Mouse (Mus musculus) hindbrain, embryonic 12.5 days (tissue): ENCODE measurements around the gene Nkx1-2. TPM values are rescaled to one million over a fixed set of nuclear protein-coding genes. Genes with fewer than 3 reads are reported as not detected.
A peak's percentile ranks its signal among the peaks of the same experiment; 100 is the strongest.

Experiments used
- ATAC-seq: fragments of 200-750 bp; cut with Nextera tagmentation; 2 replicates; pipeline ENCODE4 v1.8.0; 2017; ENCODE audit warnings: moderate TSS enrichment; ENCODE audit not compliant: low FRiP score
- H3K27ac ChIP-seq: fragments of 300-500 bp; sonication (generic); 2 replicates; pipeline ENCODE4 v1.5.1; 2016; ENCODE audit warnings: mild to moderate bottlenecking
- H3K27me3 ChIP-seq: fragments of 300-500 bp; sonication (generic); 2 replicates; pipeline ENCODE4 v1.6.1; 2016; ENCODE audit warnings: mild to moderate bottlenecking
- H3K36me3 ChIP-seq: fragments of 300-500 bp; sonication (generic); 2 replicates; pipeline ENCODE4 v1.6.1; 2016; ENCODE audit warnings: mild to moderate bottlenecking
- H3K4me1 ChIP-seq: fragments of 300-500 bp; sonication (generic); 2 replicates; pipeline ENCODE4 v1.6.1; 2016
- H3K4me2 ChIP-seq: fragments of 300-500 bp; sonication (generic); replicated peaks from 2 replicates; pipeline ENCODE4 v1.6.1; 2016; ENCODE audit warnings: mild to moderate bottlenecking
- H3K4me3 ChIP-seq: fragments of 300-500 bp; sonication (generic); 2 replicates; pipeline ENCODE4 v1.5.1; 2016; ENCODE audit warnings: mild to moderate bottlenecking
- H3K9ac ChIP-seq: fragments of 300-500 bp; sonication (generic); 2 replicates; pipeline ENCODE4 v1.6.1; 2016; ENCODE audit warnings: mild to moderate bottlenecking, moderate library complexity
- H3K9me3 ChIP-seq: fragments of 300-500 bp; sonication (generic); replicated peaks from 2 replicates; pipeline ENCODE4 v1.6.1; 2016; ENCODE audit warnings: mild to moderate bottlenecking
- WGBS: fragments of 180-500 bp; shearing (Covaris S2); methylation state at CpG from one replicate; pipeline ENCODE4 v1.1.7; 2016; 5-methylcytosine and 5-hydroxymethylcytosine counted together
- polyA plus RNA-seq: library from polyadenylated mRNA; unstranded; fragments of >200 nt; fragmentation: Nextera tagmentation; extraction: Ambion mirVana; gene quantifications from 2 replicates; pipeline ENCODE4 v1.2.1, GENCODE M21; 2016

Gene Nkx1-2
- polyA plus RNA-seq, 1 experiment from 2014 or later = 6.4 TPM

DNA sequence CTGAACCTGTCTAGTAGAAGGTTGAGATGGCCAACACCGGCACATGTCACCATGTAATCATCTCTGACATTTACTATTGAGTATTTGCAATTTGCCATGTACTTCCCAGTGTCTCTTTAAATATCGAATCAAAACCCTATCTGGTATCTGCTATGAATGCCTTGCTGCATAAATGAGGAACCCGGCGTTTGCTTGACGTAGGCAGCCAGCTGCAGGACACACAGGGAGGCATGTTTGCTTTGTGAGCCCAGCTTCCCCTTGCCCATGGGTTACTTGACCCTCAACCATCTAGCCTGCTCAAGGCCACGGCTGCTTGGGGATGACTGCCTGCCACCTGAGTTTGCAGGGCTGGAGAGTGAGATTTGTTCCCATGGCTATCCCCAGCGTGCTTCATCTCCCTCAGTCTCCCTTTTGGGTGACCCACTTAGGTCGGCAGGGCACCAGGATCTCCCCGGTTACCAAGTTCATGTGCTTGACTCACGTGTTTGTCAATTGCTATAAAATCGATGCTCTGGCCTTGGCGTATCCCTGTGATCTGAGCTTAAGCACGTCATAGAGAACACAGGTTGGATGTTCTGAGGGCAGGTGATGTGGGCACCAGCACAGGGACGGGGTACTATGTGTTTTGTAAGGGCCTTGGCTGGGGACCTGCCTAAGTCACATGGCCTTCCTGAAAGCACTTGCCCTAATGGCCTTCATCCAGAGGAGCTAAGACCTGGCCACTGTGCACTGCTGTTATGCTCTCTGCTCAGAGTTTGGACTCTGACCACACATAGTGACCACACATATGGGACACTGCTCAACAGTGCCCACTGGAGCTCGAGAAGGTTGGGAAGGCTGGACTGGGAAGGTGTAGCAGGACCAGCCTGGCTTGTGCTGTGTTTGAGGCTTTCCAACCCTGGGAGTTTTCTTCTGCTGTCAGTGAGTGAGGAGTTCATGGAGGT lies 20.8 kb upstream of the Nkx1-2 start:
- H3K4me2 ChIP-seq = no peak overlapping the region
- peaks cover 11% of the 10 kb centered on the region for H3K4me1 ChIP-seq
- H3K36me3 ChIP-seq = no peaks in the 10 kb centered on the region
- no peak for ATAC-seq
- no peak overlapping the region for H3K27ac ChIP-seq
- H3K9me3 ChIP-seq = no peaks in the 10 kb centered on the region
- peaks cover 7% of the 10 kb centered on the region; the same call in 1 of the 2 replicates for H3K27me3 ChIP-seq
- no peak overlapping the region for H3K9ac ChIP-seq
- WGBS = 90% methylated on average over 15 of the region's 15 CpGs
- no peak overlapping the region for H3K4me3 ChIP-seq

- Histone ChIP-seq H3K4me2 (no peak overlapping the region), H3K9ac (no peak overlapping the region), H3K27me3 (peaks cover 10% of the 10 kb centered on the region), H3K27ac (no peak overlapping the region), H3K9me3 (no peaks in the 10 kb centered on the region), H3K36me3 (no peaks in the 10 kb centered on the region), H3K4me3 (no peak overlapping the region), H3K4me1 (peaks cover 12% of the 10 kb centered on the region)
- WGBS = 91% methylated on average over 8 of the region's 8 CpGs
- ATAC-seq = no peak
Measured at GRCm38 (mm10) chr7:132619549-132619948, 20.1 kb upstream of the Nkx1-2 start.

DNA sequence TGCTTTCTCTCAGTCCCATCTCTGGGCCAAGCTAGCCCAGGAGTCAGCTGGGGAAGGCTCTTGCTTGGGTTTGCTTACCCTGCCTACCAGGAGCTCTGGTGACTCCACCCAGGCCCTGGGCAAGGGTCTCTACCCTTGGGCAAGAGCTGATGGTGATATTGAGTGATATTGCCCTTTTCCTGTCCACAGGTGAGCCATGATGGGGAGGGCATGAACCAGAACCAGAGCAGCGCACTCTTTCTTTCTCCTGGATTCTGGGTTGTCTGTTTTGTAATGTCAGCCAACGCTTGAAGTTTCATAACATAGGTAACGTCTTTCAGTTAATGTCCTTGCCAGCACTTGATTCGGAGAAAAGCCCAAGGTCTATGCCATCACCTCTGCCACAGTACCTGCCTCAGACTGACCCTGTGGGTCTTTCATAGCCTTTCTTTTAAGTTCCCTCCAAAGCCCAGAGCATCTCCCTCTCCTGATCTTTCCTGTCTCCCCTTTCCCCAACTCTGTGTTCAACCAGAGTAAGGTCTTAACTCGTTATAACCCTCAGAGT lies 17.7 kb upstream of the Nkx1-2 start:
- Histone ChIP-seq H3K36me3 (no peaks in the 10 kb centered on the region), H3K27me3 (peaks cover 11% of the 10 kb centered on the region), H3K9ac (no peak overlapping the region), H3K4me2 (no peak overlapping the region), H3K4me3 (no peak overlapping the region), H3K27ac (no peak overlapping the region), H3K4me1 (peaks cover 12% of the 10 kb centered on the region), H3K9me3 (no peaks in the 10 kb centered on the region)
- no peak for ATAC-seq
- 84% methylated on average over 5 of the region's 5 CpGs for WGBS

DNA sequence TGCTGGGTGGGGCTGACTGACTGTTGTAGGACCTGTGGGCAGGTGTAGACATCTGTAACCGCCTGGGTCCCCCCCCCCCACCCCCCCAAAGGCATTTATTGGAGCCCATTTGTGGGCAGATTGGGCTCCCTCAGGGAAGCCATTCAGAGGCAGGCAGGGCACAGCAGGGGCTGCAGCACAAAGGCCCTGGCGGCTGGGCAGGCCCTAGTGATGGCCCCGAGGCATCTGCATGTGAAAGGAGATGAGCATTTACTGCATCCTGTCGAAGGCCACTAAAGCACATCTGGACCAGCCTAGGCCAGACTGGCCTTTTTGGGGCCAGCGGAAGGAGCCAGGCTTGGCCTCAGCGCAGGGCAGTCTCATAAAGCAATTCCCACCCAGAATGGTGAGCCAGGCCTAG lies 17.0 kb upstream of the Nkx1-2 start:
- no peaks in the 10 kb centered on the region for H3K36me3 ChIP-seq
- H3K4me3 ChIP-seq = no peak overlapping the region
- WGBS = 10% methylated on average over 6 of the region's 6 CpGs
- H3K27me3 ChIP-seq = peaks cover 11% of the 10 kb centered on the region
- H3K9ac ChIP-seq = no peak overlapping the region
- no peaks in the 10 kb centered on the region for H3K9me3 ChIP-seq
- ATAC-seq = no peak
- H3K4me2 ChIP-seq = no peak overlapping the region
- H3K4me1 ChIP-seq = peaks cover 12% of the 10 kb centered on the region
- no peak overlapping the region for H3K27ac ChIP-seq

GRCm38 (mm10) chr7:132615346-132615745 lies 15.9 kb upstream of the Nkx1-2 start:
- WGBS = 1% methylated on average over 3 of the region's 3 CpGs
- H3K9me3 ChIP-seq = no peaks in the 10 kb centered on the region
- H3K27ac ChIP-seq = no peak overlapping the region
- peaks cover 14% of the 10 kb centered on the region for H3K4me1 ChIP-seq
- no peak overlapping the region for H3K4me3 ChIP-seq
- peaks cover 7% of the 10 kb centered on the region for H3K27me3 ChIP-seq
- H3K4me2 ChIP-seq = no peak overlapping the region
- ATAC-seq = no peak
- no peaks in the 10 kb centered on the region for H3K36me3 ChIP-seq
- H3K9ac ChIP-seq = no peak overlapping the region

DNA sequence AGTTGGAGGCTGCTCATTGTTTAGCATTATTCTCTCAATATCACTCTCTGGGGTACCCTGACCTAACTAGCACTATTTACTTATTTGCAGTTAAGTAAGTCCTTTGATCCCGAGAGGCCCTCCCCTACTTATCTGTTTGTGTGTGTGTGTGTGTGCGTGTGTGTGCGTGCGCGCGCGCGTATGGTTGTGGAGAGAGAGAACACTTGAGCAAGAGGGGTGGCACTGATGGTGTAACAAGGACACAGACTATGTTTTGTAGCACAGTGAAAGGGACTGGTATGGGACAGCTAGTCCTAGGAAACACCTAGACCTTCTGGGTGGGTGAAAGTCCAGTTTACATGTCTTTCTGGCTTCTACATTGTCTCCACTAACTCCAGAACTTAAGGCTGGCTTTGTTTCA lies 12.1 kb upstream of the Nkx1-2 start:
- Histone ChIP-seq H3K4me3 (no peak overlapping the region), H3K27me3 (peaks cover 15% of the 10 kb centered on the region), H3K4me2 (no peak overlapping the region), H3K9me3 (no peaks in the 10 kb centered on the region), H3K4me1 (peaks cover 16% of the 10 kb centered on the region), H3K9ac (no peak overlapping the region), H3K36me3 (no peaks in the 10 kb centered on the region), H3K27ac (no peak overlapping the region)
- no peak for ATAC-seq
- 97% methylated on average over 8 of the region's 8 CpGs for WGBS

GRCm38 (mm10) chr7:132610468-132611318 lies 11.3 kb upstream of the Nkx1-2 start, which contains the start of gene Lhpp:
Gene Lhpp (plus strand): TSS chr7:132610638.
- peak within 1 kb of the TSS; percentile 75 for H3K4me2 ChIP-seq
- H3K27ac ChIP-seq = no peak within 1 kb of the TSS
- peaks cover 22% of the 10 kb centered on the region for H3K27me3 ChIP-seq
- ATAC-seq = peak; percentile 74
- peak within 1 kb of the TSS; percentile 52; the same call in 1 of the 2 replicates for H3K9ac ChIP-seq
- H3K36me3 ChIP-seq = no peaks in the 10 kb centered on the region
- H3K4me3 ChIP-seq = peak within 1 kb of the TSS; percentile 54
- H3K9me3 ChIP-seq = no peaks in the 10 kb centered on the region
- H3K4me1 ChIP-seq = peaks cover 9% of the 10 kb centered on the region; the same call in 1 of the 2 replicates
- 8% methylated on average over 44 of the region's 44 CpGs for WGBS

DNA sequence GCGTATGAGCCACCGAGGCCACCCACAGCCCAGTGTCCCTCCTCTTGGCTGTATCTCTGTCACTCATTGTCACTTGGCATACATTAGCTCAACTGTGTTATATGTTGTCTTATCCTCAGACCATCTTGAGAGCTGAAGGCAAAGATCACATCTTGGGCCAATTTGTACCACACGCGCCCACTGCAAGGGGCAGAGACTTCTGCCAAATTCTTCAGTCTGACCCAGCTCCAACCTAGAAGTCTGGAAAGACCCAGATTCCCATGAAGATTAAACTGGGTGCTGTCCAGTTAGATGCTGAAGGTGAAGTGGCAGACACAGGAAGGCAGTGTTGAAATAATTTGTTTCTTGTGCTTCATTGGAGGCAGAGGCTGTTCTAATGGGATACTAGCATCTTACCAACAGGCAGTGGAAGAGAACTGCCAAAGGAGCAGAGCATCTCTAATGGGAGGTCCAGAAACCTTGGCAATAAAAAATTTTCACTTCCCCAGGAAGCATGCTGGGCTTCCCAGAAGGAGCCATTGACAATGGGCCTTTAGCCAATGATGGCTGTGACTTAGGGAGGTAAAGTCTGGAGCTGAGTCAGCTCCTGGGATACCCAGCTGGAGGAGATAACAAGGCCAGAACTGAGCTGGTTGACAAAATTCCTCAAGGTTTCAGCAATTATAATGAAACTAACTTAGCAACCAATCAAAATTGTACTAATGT lies 9.0 kb upstream of the Nkx1-2 start:
- no peak for ATAC-seq
- Histone ChIP-seq H3K9me3 (no peaks in the 10 kb centered on the region), H3K4me2 (no peak overlapping the region), H3K4me3 (no peak overlapping the region), H3K27me3 (peaks cover 25% of the 10 kb centered on the region; the same call in 1 of the 2 replicates), H3K27ac (no peak overlapping the region), H3K36me3 (no peaks in the 10 kb centered on the region), H3K4me1 (0 out of 2 replicates have a peak, but pooled peaks cover 5% of the 10 kb centered on the region), H3K9ac (no peak overlapping the region)
- 90% methylated on average over 4 of the region's 4 CpGs for WGBS

DNA sequence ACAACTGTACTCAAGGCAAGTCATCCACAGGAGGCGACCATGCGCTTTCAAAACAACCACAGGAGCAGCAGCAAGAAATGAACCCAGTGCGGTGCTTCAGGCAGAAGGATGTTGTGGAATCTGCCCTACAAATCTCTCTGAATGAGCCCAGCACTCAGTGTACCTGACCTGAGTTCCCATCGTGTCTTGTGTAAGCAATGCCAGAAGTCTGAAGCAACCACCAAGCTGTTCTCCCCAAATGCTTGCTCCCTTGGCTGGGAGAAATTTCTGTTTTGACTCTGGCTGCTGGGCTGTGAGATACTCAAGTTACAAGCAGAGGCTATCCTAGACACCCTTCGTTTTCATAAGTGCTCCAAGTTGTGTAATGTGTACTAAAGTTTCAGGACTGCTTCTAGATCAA lies 6.3 kb upstream of the Nkx1-2 start:
- no peak overlapping the region for H3K9ac ChIP-seq
- no peaks in the 10 kb centered on the region for H3K36me3 ChIP-seq
- no peak for ATAC-seq
- H3K4me1 ChIP-seq = peaks cover 10% of the 10 kb centered on the region
- no peaks in the 10 kb centered on the region for H3K9me3 ChIP-seq
- 56% methylated on average over 5 of the region's 5 CpGs for WGBS
- no peak overlapping the region for H3K4me2 ChIP-seq
- no peak overlapping the region for H3K4me3 ChIP-seq
- H3K27ac ChIP-seq = no peak overlapping the region
- peaks cover 52% of the 10 kb centered on the region for H3K27me3 ChIP-seq

- H3K27ac ChIP-seq = no peak overlapping the region
- no peak overlapping the region for H3K4me3 ChIP-seq
- peaks cover 14% of the 10 kb centered on the region for H3K4me1 ChIP-seq
- 90% methylated on average over 4 of the region's 4 CpGs for WGBS
- H3K36me3 ChIP-seq = no peaks in the 10 kb centered on the region
- peaks cover 61% of the 10 kb centered on the region for H3K27me3 ChIP-seq
- H3K4me2 ChIP-seq = no peak overlapping the region
- ATAC-seq = no peak
- H3K9ac ChIP-seq = no peak overlapping the region
- no peaks in the 10 kb centered on the region for H3K9me3 ChIP-seq
Measured at GRCm38 (mm10) chr7:132604720-132605119, 5.3 kb upstream of the Nkx1-2 start.

DNA sequence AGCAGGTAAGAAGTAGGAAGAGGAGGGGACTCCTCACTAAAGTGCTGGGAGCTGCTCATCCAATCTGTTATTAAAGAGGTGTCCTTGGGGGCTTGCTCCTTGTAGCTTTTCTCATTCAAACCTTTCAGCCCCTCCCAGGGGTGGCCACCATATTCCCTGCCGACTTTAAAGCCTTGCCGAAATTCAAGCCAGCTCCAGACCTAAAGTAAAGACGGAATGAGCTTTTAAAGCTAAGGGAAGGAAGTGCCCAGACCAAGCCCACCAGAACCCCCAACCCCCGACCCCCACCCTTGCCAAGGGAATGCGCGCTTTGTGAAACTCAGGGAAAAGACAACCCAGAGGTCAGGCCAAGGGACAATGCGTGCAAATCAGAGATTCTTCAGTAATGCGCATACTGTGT lies 1.5 kb upstream of the Nkx1-2 start:
- peaks cover 34% of the 10 kb centered on the region for H3K4me1 ChIP-seq
- WGBS = 11% methylated on average over 8 of the region's 8 CpGs
- H3K4me2 ChIP-seq = no peak overlapping the region
- H3K27ac ChIP-seq = no peak overlapping the region
- H3K9me3 ChIP-seq = no peaks in the 10 kb centered on the region
- no peaks in the 10 kb centered on the region for H3K36me3 ChIP-seq
- no peak overlapping the region for H3K9ac ChIP-seq
- no peak for ATAC-seq
- no peak overlapping the region for H3K4me3 ChIP-seq
- peaks cover 83% of the 10 kb centered on the region for H3K27me3 ChIP-seq
